Mouse (Mus musculus) myocyte (in vitro differentiated cells): ENCODE measurements at regions not wholly inside any gene's neighbourhood (a gene's known extent, or its start where the extent isn't known, plus 50 kb on each side); places are given as distances from the start of the nearest gene placed in this dataset.

ENCODE experiments used
- H3K27me3 ChIP-seq: one replicate; pipeline ENCODE4 v1.6.1; 2011; ENCODE audit not compliant: control insufficient read depth, insufficient read depth, insufficient read length
- H3K36me3 ChIP-seq: one replicate; pipeline ENCODE4 v1.6.1; 2011; ENCODE audit not compliant: control insufficient read depth, insufficient read depth
- H3K4me2 ChIP-seq: one replicate; pipeline ENCODE4 v1.6.1; 2011; ENCODE audit warnings: low read depth, control low read depth
- H3K4me3 ChIP-seq: one replicate; pipeline ENCODE4 v1.5.1; 2011; ENCODE audit warnings: mild to moderate bottlenecking, control low read depth, moderate library complexity
- H3K79me2 ChIP-seq: one replicate; pipeline ENCODE4 v1.6.1; 2011; ENCODE audit not compliant: control insufficient read depth, insufficient read depth
- H3ac ChIP-seq: one replicate; pipeline ENCODE4 v1.6.1; 2011; ENCODE audit not compliant: control insufficient read depth, insufficient read length
- CEBPB ChIP-seq: IDR thresholded peaks from 2 replicates; pipeline ENCODE4 v1.6.1; 2011; ENCODE audit warnings: mild to moderate bottlenecking, moderate library complexity; ENCODE audit not compliant: poor library complexity, insufficient read depth, severe bottlenecking
- E2F4 ChIP-seq: IDR thresholded peaks from one replicate; pipeline ENCODE4 v1.6.1; 2011; ENCODE audit warnings: mild to moderate bottlenecking, control low read depth, moderate library complexity; ENCODE audit not compliant: insufficient read depth
- MAX ChIP-seq: IDR thresholded peaks from one replicate; pipeline ENCODE4 v1.6.1; 2011; ENCODE audit warnings: low read depth, mild to moderate bottlenecking, control low read depth
- MYOD1 ChIP-seq, 3 experiments: IDR thresholded peaks; one replicate each; pipeline ENCODE4 v1.6.1; 2011; ENCODE audit warnings: control low read depth in 2 of 3, low read depth in 2 of 3, mild to moderate bottlenecking in 2 of 3, moderate library complexity in 1 of 3; ENCODE audit not compliant: insufficient read length in 2 of 3, control insufficient read depth in 1 of 3
- MYOG ChIP-seq, 3 experiments: IDR thresholded peaks; one replicate each; pipeline ENCODE4 v1.6.1; 2011; ENCODE audit warnings: control low read depth in 2 of 3, low read depth in 2 of 3, mild to moderate bottlenecking in 2 of 3; ENCODE audit not compliant: insufficient read length in 2 of 3, control insufficient read depth in 1 of 3, insufficient read depth in 1 of 3
- POLR2A ChIP-seq: IDR thresholded peaks from one replicate; pipeline ENCODE4 v1.6.1; 2011; ENCODE audit warnings: low read depth, mild to moderate bottlenecking, control low read depth, moderate library complexity; ENCODE audit not compliant: insufficient read length
- POLR2AphosphoS2 ChIP-seq: IDR thresholded peaks from one replicate; pipeline ENCODE4 v1.6.1; 2011; ENCODE audit warnings: low read depth, control low read depth; ENCODE audit not compliant: insufficient read length
- REST ChIP-seq: IDR thresholded peaks from one replicate; pipeline ENCODE4 v1.6.1; 2011; ENCODE audit warnings: mild to moderate bottlenecking, control low read depth, moderate library complexity; ENCODE audit not compliant: insufficient read depth, insufficient read length
- SRF ChIP-seq: IDR thresholded peaks from one replicate; pipeline ENCODE4 v1.6.1; 2011; ENCODE audit warnings: low read depth; ENCODE audit not compliant: control insufficient read depth, insufficient read length
- TCF12 ChIP-seq: IDR thresholded peaks from one replicate; pipeline ENCODE4 v1.6.1; 2011; ENCODE audit warnings: mild to moderate bottlenecking, control low read depth; ENCODE audit not compliant: poor library complexity, insufficient read depth, severe bottlenecking
- TCF3 ChIP-seq: IDR thresholded peaks from one replicate; pipeline ENCODE4 v1.6.1; 2011; ENCODE audit warnings: low read depth, control low read depth; ENCODE audit not compliant: insufficient read length
- USF1 ChIP-seq: IDR thresholded peaks from one replicate; pipeline ENCODE4 v1.6.1; 2011; ENCODE audit warnings: low read depth, mild to moderate bottlenecking, control low read depth, moderate library complexity

GRCm38 (mm10) chr10:99642201-99642827 lies 117.1 kb downstream of the Csl start:
- Histone ChIP-seq H3K4me3 (no peak overlapping the region), H3ac (no peak overlapping the region), H3K36me3 (no peaks in the 10 kb centered on the region), H3K79me2 (no peaks in the 10 kb centered on the region), H3K4me2 (peak overlapping the region; percentile 19), H3K27me3 (no peaks in the 10 kb centered on the region)
- TF ChIP-seq MYOD1 (IDR thresholded peaks at IDR 0.05; ENCODE audit: control insufficient read depth in 1 of 3, insufficient read length in 2 of 3, low read depth in 2 of 3) (no peak), USF1 (no peak), CEBPB (no peak), SRF (no peak), REST (no peak), E2F4 (no peak), POLR2A (no peak), TCF3 (no peak), MYOG (IDR thresholded peaks at IDR 0.05; ENCODE audit: control insufficient read depth in 1 of 3, insufficient read depth in 1 of 3, insufficient read length in 2 of 3, low read depth in 2 of 3) (no peak), POLR2AphosphoS2 (no peak), MAX (no peak), TCF12 (no peak)

- no peak for TF ChIP-seq E2F4
- Histone ChIP-seq H3K36me3 (no peaks in the 10 kb centered on the region), H3K4me2 (no peak overlapping the region), H3K27me3 (no peaks in the 10 kb centered on the region), H3K79me2 (no peaks in the 10 kb centered on the region), H3ac (no peak overlapping the region), H3K4me3 (no peak overlapping the region)
These were observed 114.5 kb downstream of the Csl start for GRCm38 (mm10) chr10:99644981-99645380.

- no peaks in the 10 kb centered on the region for H3K27me3 ChIP-seq
- H3K79me2 ChIP-seq: no peaks in the 10 kb centered on the region
- no peak overlapping the region for H3ac ChIP-seq
- no peak overlapping the region for H3K4me3 ChIP-seq
- no peak overlapping the region for H3K4me2 ChIP-seq
- TF ChIP-seq USF1: no peak
- no peak for TF ChIP-seq TCF3
- TF ChIP-seq MAX: no peak
- no peak for TF ChIP-seq REST
- no peak for TF ChIP-seq MYOD1 (IDR thresholded peaks at IDR 0.05; ENCODE audit: control insufficient read depth in 1 of 3, insufficient read length in 2 of 3, low read depth in 2 of 3)
- no peak for TF ChIP-seq POLR2AphosphoS2
- no peak for TF ChIP-seq MYOG (IDR thresholded peaks at IDR 0.05; ENCODE audit: control insufficient read depth in 1 of 3, insufficient read depth in 1 of 3, insufficient read length in 2 of 3, low read depth in 2 of 3)
- TF ChIP-seq POLR2A: no peak
- no peak for TF ChIP-seq CEBPB
- TF ChIP-seq E2F4: no peak
- no peak for TF ChIP-seq SRF
- no peak for TF ChIP-seq TCF12
- no peaks in the 10 kb centered on the region for H3K36me3 ChIP-seq
These were observed 107.4 kb downstream of the Csl start for GRCm38 (mm10) chr10:99652011-99652410.

GRCm38 (mm10) chr10:99654284-99654683 lies 105.2 kb downstream of the Csl start:
- TF ChIP-seq MAX (no peak), REST (no peak), USF1 (no peak), MYOG (IDR thresholded peaks at IDR 0.05; ENCODE audit: control insufficient read depth in 1 of 3, insufficient read depth in 1 of 3, insufficient read length in 2 of 3, low read depth in 2 of 3) (no peak), E2F4 (no peak), SRF (no peak), TCF12 (no peak), POLR2A (no peak), TCF3 (no peak), CEBPB (no peak), MYOD1 (IDR thresholded peaks at IDR 0.05; ENCODE audit: control insufficient read depth in 1 of 3, insufficient read length in 2 of 3, low read depth in 2 of 3) (no peak), POLR2AphosphoS2 (no peak)
- no peaks in the 10 kb centered on the region for H3K79me2 ChIP-seq
- H3ac ChIP-seq: no peak overlapping the region
- H3K4me2 ChIP-seq: no peak overlapping the region
- H3K36me3 ChIP-seq: no peaks in the 10 kb centered on the region
- no peaks in the 10 kb centered on the region for H3K27me3 ChIP-seq
- no peak overlapping the region for H3K4me3 ChIP-seq

- H3K36me3 ChIP-seq: no peaks in the 10 kb centered on the region
- H3K4me2 ChIP-seq: no peak overlapping the region
- H3K79me2 ChIP-seq: no peaks in the 10 kb centered on the region
- no peaks in the 10 kb centered on the region for H3K27me3 ChIP-seq
- H3K4me3 ChIP-seq: no peak overlapping the region
- no peak overlapping the region for H3ac ChIP-seq
- TF ChIP-seq E2F4 (no peak), CEBPB (no peak)
These were observed 82.8 kb downstream of the Csl start for GRCm38 (mm10) chr10:99676557-99677098.
